ENCODE assay signal across 17 mouse cellular contexts in genomic region chr2:79038624-79039023, GRCm38 (mm10).
DNase-seq lines count a peak whose midpoint lies in the region; ATAC-seq lines count a peak whose summit lies in the region.
"Had no signal": no experiment of that assay in that cellular context is flagged by ENCODE, and none has a peak within 500 bp of the region (broad histone marks: within the 10 kb centered on the region; RNA-seq: fewer than 3 reads in every experiment).

No protein-coding gene starts in this region.

- no peak overlapping the region for H3K27ac ChIP-seq in heart, embryonic 10.5 days
- H3K27ac ChIP-seq in neural tube, embryonic 12.5 days, result no peak overlapping the region
- H3K27ac ChIP-seq: heart, embryonic 15.5 days; hindbrain, embryonic 15.5 days; left cerebral cortex, adult 2 months; limb, embryonic 12.5 days; liver, embryonic 14.5 days had no signal

- no peak overlapping the region for H3K4me3 ChIP-seq in heart, embryonic 10.5 days
- H3K4me3 ChIP-seq in neural tube, embryonic 12.5 days, result no peak overlapping the region
- H3K4me3 ChIP-seq: heart, embryonic 15.5 days; hindbrain, embryonic 15.5 days; left cerebral cortex, adult 2 months; limb, embryonic 12.5 days had no signal

- H3K27me3 ChIP-seq in heart, embryonic 10.5 days (ENCODE audit: insufficient read depth, poor library complexity, severe bottlenecking), result no peaks in the 10 kb centered on the region
- no peaks in the 10 kb centered on the region for H3K27me3 ChIP-seq in neural tube, embryonic 12.5 days (replicated peaks)
- H3K27me3 ChIP-seq: heart, embryonic 15.5 days; hindbrain, embryonic 15.5 days; limb, embryonic 12.5 days had no signal

- WGBS in heart, embryonic 10.5 days, result 51% methylated on average over 5 of the region's 5 CpGs
- 37% methylated on average over 5 of the region's 5 CpGs for WGBS in neural tube, embryonic 12.5 days

- no peak overlapping the region for H3K9ac ChIP-seq in neural tube, embryonic 12.5 days
- H3K9ac ChIP-seq: heart, embryonic 15.5 days; hindbrain, embryonic 15.5 days; limb, embryonic 12.5 days; liver, embryonic 14.5 days had no signal

- H3K9me3 ChIP-seq in heart, embryonic 10.5 days, result no peaks in the 10 kb centered on the region
- no peaks in the 10 kb centered on the region for H3K9me3 ChIP-seq in neural tube, embryonic 12.5 days
- H3K9me3 ChIP-seq: heart, embryonic 15.5 days; hindbrain, embryonic 15.5 days; limb, embryonic 12.5 days had no signal

- peak; percentile 58 for ATAC-seq in neural tube, embryonic 12.5 days (ENCODE audit: low FRiP score, low read depth)
- no peak for ATAC-seq in monocyte, adult 5-6 weeks (replicated peaks; ENCODE audit: insufficient number of reproducible peaks, low FRiP score, low TSS enrichment, poor library complexity, severe bottlenecking)

- peaks cover 8% of the 10 kb centered on the region; the same call in 1 of the 2 replicates for H3K4me1 ChIP-seq in heart, embryonic 10.5 days
- peaks cover 4% of the 10 kb centered on the region for H3K4me1 ChIP-seq in neural tube, embryonic 12.5 days
- H3K4me1 ChIP-seq: hindbrain, embryonic 15.5 days; limb, embryonic 12.5 days had no signal

- H3K36me3 ChIP-seq in heart, embryonic 10.5 days, result no peaks in the 10 kb centered on the region
- H3K36me3 ChIP-seq in neural tube, embryonic 12.5 days, result no peaks in the 10 kb centered on the region
- H3K36me3 ChIP-seq: heart, embryonic 15.5 days; hindbrain, embryonic 15.5 days; limb, embryonic 12.5 days had no signal

- H3K4me2 ChIP-seq in neural tube, embryonic 12.5 days (replicated peaks), result no peak overlapping the region
- H3K4me2 ChIP-seq: heart, embryonic 15.5 days; hindbrain, embryonic 15.5 days; limb, embryonic 12.5 days had no signal

- DNase-seq in heart, adult 11 months, result peak; percentile 82
- DNase-seq in heart, embryonic 10.5 days (ENCODE audit: low spot score), result no peak
- DNase-seq in neural tube, embryonic 10.5 days (ENCODE audit: extremely low spot score, low spot score), result no peak
- peak; percentile 30 for DNase-seq in embryo, embryonic 11 days
- no peak for DNase-seq in cerebellum, postnatal 14 days
- DNase-seq: adrenal gland, adult 8-10 months; cerebellum, adult 18-20 months; kidney, adult 8-10 months; lung, postnatal 14 days; thymus, postnatal 4 days had no signal

Comparison
In these comparisons a context has a peak if more than half of its experiments do, and no peak if none do; other contexts are left out.
1. DNase-seq: peak in heart, adult 11 months (single experiment) and embryo, embryonic 11 days (single experiment); none in heart, embryonic 10.5 days (single experiment), neural tube, embryonic 10.5 days (single experiment) and cerebellum, postnatal 14 days (0 of 2).